Mouse (Mus musculus) bone marrow, adult 2 months (tissue): ENCODE results near the gene Cby3.

ENCODE experiments used
- CTCF ChIP-seq: fragments of 200-500 bp; IDR thresholded peaks from 2 replicates; pipeline ENCODE4 v1.5.1; 2011; ENCODE audit warnings: low read length, control low read depth; ENCODE audit not compliant: control insufficient read depth, insufficient read depth
- POLR2A ChIP-seq: fragments of 200-500 bp; IDR thresholded peaks from 2 replicates; pipeline ENCODE4 v1.6.1; 2011; ENCODE audit warnings: low read depth, mild to moderate bottlenecking, control low read depth, low read length, borderline replicate concordance; ENCODE audit not compliant: control insufficient read depth

GRCm38 (mm10) chr11:50381311-50381710, 27.0 kb downstream of the Cby3 start:
- no peak for TF ChIP-seq CTCF
- no peak for TF ChIP-seq POLR2A
